Mouse (Mus musculus) left cerebral cortex, adult 2 months (tissue): Measurements from ENCODE around the gene Prop1. TPM values are rescaled to one million over a fixed set of nuclear protein-coding genes. Genes with fewer than 3 reads are reported as not detected.

Experiments
- DNase-seq, 2 experiments: peaks; one replicate each; pipeline ENCODE4 v3.0.0; 2021 to 2022; ENCODE audit warnings: low spot score in 2 of 2, mixed read lengths in 1 of 2; ENCODE audit errors: extremely low spot score in 1 of 2
- H3K27ac ChIP-seq: fragments of 200-600 bp; 2 replicates; pipeline ENCODE4 v1.8.1; 2022
- H3K4me3 ChIP-seq: fragments of 200-600 bp; 2 replicates; pipeline ENCODE4 v1.8.1; 2022
- CTCF ChIP-seq: fragments of 200-600 bp; IDR thresholded peaks from 2 replicates; pipeline ENCODE4 v1.8.1; 2022; ENCODE audit warnings: antibody characterized with exemption, mild to moderate bottlenecking, moderate library complexity
- intact Hi-C: fragments of 180-260 bp; cut with DNase I; formaldehyde crosslinking; loops from one replicate; pipeline ENCODE4 v1.15.1; 2025
- total RNA-seq, 2 experiments: library from RNA; stranded (reverse); gene quantifications; 2 replicates each; pipeline ENCODE4 v1.2.3; 2021

Gene Prop1
- total RNA-seq, 2 experiments from 2014 or later: not detected

- no peak for TF ChIP-seq CTCF
- DNase-seq: peak; percentile 75 to 85
- Histone ChIP-seq H3K27ac (peak within 1 kb of the TSS; percentile 94), H3K4me3 (peak within 1 kb of the TSS; percentile 67)
- intact Hi-C loops: loop anchor here (1.0 to 5.0 kb wide), 4 partner anchors 15 to 131 kb away; partner anchors contain the start of genes Zfp2, Zfp354c and Zfp454
Observed at GRCm38 (mm10) chr11:50931451-50931866, 22.1 kb downstream of the Prop1 start, which contains the start of gene Zfp354b. TSS of gene Zfp354b (minus strand) at chr11:50931633.

- DNase-seq: no peak
- intact Hi-C loops: loop anchor here (1.0 to 5.0 kb wide), 4 partner anchors 15 to 132 kb away; partner anchors contain the start of genes Zfp2, Zfp354c and Zfp454
- Histone ChIP-seq H3K27ac (peak overlapping the region; percentile 94), H3K4me3 (peak overlapping the region; percentile 67)
- TF ChIP-seq CTCF: no peak
Observed at GRCm38 (mm10) chr11:50931021-50931420, 22.5 kb downstream of the Prop1 start.

- peak overlapping the region; percentile 94 for H3K27ac ChIP-seq
- intact Hi-C loops: loop anchor here (1.0 to 5.0 kb wide), 4 partner anchors 14 to 132 kb away; partner anchors contain the start of genes Zfp2, Zfp354c and Zfp454
Observed at GRCm38 (mm10) chr11:50930469-50931014, 23.0 kb downstream of the Prop1 start.

DNA sequence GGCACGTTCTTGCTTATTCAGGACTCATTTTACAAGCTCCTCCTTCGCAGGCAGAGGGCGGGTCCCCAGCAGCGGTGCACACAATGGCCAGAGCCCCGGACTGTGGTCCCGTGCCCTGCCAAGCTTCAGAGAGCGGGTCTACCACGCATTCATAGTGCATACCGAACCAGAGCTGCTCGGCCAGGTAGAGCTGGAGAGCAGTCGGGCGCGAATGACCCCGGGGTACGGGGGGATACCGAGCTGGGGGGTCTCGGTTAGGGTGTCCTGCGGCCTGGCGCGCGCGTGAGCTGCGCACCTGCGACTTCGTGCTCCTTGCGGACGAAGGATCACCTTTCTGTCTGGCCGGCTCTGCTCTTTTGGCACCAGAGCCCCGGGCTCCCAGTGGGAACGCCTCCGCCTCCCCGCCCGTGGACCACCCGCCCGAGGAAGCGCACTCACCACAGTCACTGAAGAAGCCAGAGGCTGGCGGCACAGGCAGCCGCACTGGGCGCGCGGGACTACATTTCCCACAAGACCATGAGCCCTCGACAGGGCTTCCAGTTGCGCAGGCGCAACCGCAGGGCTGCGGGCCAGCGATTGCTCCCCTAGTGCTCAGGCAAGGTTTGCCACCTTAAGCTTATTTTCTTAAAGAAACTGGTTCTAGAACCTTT lies 37.8 kb downstream of the Prop1 start, which contains the start of gene Zfp2:
Gene Zfp2, minus strand, starts transcription at position 495 of the 650 bp plus-strand sequence.
- peak within 1 kb of the TSS; percentile 94 for H3K4me3 ChIP-seq
- peak within 1 kb of the TSS; percentile 96 for H3K27ac ChIP-seq
- peak; percentile 82 for TF ChIP-seq CTCF
- DNase-seq: peak; percentile 90 to 91
- intact Hi-C loops: loop anchor here (1.0 to 5.0 kb wide), 4 partner anchors 16 to 88 kb away; partner anchors contain the start of genes Zfp354b, Zfp354c, Zfp454 and Zfp879

More at GRCm38 (mm10) chr11:50930469-50931014, 23.0 kb downstream of the Prop1 start:
- DNase-seq: no peak
- H3K4me3 ChIP-seq: peak overlapping the region; percentile 67
- TF ChIP-seq CTCF: no peak

DNA sequence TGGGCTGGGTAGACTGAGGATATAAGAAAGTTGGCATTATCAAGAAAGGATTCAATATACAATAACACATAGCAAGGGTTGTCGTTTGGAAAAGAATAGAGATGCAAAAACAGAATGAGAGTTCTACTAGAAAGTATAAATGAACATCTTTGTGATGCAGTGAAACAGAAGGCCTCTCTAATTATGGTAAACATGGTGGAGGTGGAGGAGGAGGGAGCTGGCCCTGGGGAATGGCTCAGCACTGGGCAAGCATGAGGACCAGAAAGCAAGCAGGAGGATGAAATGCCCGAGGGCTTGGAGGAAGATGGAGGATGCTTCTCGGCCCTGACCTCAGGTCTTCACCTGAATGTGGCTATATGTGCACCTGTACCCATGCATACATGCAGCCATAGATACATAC lies 39.1 kb downstream of the Prop1 start:
- no peak for DNase-seq
- H3K4me3 ChIP-seq: no peak overlapping the region
- intact Hi-C loops: no loop called here
- no peak overlapping the region for H3K27ac ChIP-seq
- TF ChIP-seq CTCF: no peak

DNA sequence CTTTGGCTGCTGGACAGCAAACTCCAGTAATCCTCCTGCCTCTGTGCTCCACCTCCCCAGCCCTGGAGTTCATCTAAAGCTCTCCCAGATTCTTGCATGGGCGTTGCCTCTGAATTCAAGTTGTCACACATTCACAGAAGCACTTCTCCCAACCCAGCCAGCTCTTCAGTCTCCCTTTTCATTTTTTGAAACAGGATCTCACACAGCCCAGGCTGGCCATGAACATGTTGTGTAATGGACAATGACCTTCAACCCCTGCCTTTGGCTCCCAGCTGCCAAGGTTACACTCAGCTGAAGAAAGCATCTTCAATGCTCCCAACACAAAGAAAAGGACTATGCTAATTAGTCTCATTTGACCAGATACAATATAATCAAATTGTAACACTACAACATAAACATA lies 40.3 kb downstream of the Prop1 start:
- TF ChIP-seq CTCF: no peak
- no peak for DNase-seq
- Histone ChIP-seq H3K27ac (no peak overlapping the region), H3K4me3 (no peak overlapping the region)
- intact Hi-C loops: no loop called here

- no peak for DNase-seq
- Histone ChIP-seq H3K4me3 (no peak overlapping the region), H3K27ac (peak overlapping the region; percentile 32; the same call in 1 of the 2 replicates)
- intact Hi-C loops: no loop called here
- TF ChIP-seq CTCF: no peak
Observed at GRCm38 (mm10) chr11:50908136-50908535, 45.4 kb downstream of the Prop1 start.

Other genes with a start within 250 kb of the Prop1 start
- gene Zfp354c, start 126.0 kb downstream of the Prop1 start, total RNA-seq: 10 to 100 TPM; 43.3 to 44.2 TPM
- 1 to 10 TPM; 3.0 to 4.3 TPM for gene Zfp879, start 112.2 kb downstream of the Prop1 start, total RNA-seq
- gene Grm6, start 103.1 kb downstream of the Prop1 start, total RNA-seq: not detected
- 1 to 10 TPM; 6.5 TPM for gene Zfp454, start 66.1 kb downstream of the Prop1 start, total RNA-seq
- gene Zfp2, start 37.6 kb downstream of the Prop1 start, total RNA-seq: 10 to 100 TPM; 23.8 to 24.8 TPM
- gene Zfp354b, start 22.1 kb downstream of the Prop1 start, total RNA-seq: 1 to 10 TPM; 5.3 to 6.7 TPM
- gene 4933414I15Rik, start 10.0 kb downstream of the Prop1 start, total RNA-seq: not detected
- gene Olfr1378, start 12.8 kb upstream of the Prop1 start, total RNA-seq: not detected
- gene Olfr1377, start 28.2 kb upstream of the Prop1 start, total RNA-seq: not detected
- gene Olfr51, start 49.8 kb upstream of the Prop1 start, total RNA-seq: not detected
- not detected for gene Olfr54, start 60.5 kb upstream of the Prop1 start, total RNA-seq
- gene Olfr1375, start 94.3 kb upstream of the Prop1 start, total RNA-seq: not detected
- 1 to 10 TPM; 6.5 to 8.5 TPM for gene Zfp354a, start 105.5 kb upstream of the Prop1 start, total RNA-seq